Mouse (Mus musculus) ES-Bruce4 (cell line): ENCODE measurements at regions not wholly inside any gene's neighbourhood (a gene's known extent, or its start where the extent isn't known, plus 50 kb on each side); places are given as distances from the start of the nearest gene placed in this dataset.

Experiments
- CTCF ChIP-seq: IDR thresholded peaks from one replicate; pipeline ENCODE4 v1.8.1; 2011; ENCODE audit warnings: low read depth, low read length
- EP300 ChIP-seq: IDR thresholded peaks from 2 replicates; pipeline ENCODE4 v1.6.1; 2011; ENCODE audit warnings: low read depth, low read length; ENCODE audit not compliant: insufficient read depth
- POLR2A ChIP-seq: IDR thresholded peaks from one replicate; pipeline ENCODE4 v1.8.1; 2011; ENCODE audit warnings: low read length; ENCODE audit not compliant: insufficient read depth

DNA sequence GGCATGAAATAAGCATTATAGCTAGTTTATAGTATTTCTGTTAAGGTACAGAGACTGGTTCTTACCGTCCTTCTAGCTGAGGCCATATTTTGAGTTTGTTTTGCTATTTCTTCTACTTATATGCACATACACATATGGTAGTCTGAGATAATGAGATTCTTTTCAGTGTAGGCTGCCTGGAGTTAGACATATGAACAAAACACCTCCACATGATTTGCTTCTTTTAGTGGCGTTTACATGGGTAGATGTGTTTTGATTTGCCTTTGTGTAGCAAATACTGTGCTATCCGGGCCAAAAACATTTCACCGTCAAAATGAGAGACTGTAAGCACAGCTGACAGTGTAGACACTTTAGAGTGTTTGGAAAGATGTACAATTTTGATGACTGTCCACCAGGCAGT lies 1077.4 kb downstream of the Car8 start:
- TF ChIP-seq EP300 = no peak
- TF ChIP-seq CTCF = no peak
- no peak for TF ChIP-seq POLR2A
